Mouse (Mus musculus) thymus, adult 2 months (tissue): ENCODE data around the gene Tmem87b.

Source experiments
- CTCF ChIP-seq: fragments of 200-500 bp; IDR thresholded peaks from 2 replicates; pipeline ENCODE4 v1.5.1; 2012; ENCODE audit warnings: mild to moderate bottlenecking, control low read depth, low read length, moderate library complexity, borderline replicate concordance; ENCODE audit not compliant: control insufficient read depth, poor library complexity, insufficient read depth; ENCODE audit errors: extremely low read depth
- POLR2A ChIP-seq: fragments of 200-500 bp; IDR thresholded peaks from 2 replicates; pipeline ENCODE4 v1.6.1; 2012; ENCODE audit warnings: mild to moderate bottlenecking, low read length, control low read depth, moderate library complexity; ENCODE audit not compliant: control insufficient read depth, poor library complexity, insufficient read depth; ENCODE audit errors: extremely low read depth

DNA sequence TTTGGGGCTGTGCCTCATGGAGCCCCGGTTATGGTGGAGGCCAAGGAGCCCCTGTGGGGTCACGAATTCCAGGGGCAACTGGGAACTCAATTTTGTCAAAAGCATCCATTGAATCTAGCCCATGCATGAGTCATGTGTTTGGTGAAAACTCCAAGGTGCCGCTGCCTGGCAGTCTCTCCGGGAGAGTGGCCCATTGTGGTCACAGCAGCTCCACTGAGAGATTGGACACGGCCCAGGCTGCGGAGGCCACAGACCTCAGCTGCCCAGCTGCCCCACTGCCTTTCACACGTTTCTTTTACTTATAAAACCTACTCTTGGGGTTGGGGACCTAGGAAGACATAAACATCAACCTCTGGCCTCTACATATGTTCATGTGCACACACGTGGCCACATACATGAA lies 57.6 kb downstream of the Tmem87b start:
- TF ChIP-seq CTCF (no peak), POLR2A (no peak)
